Mouse (Mus musculus) limb, embryonic 14.5 days (tissue): ENCODE data around the gene Smco3. TPM values are rescaled to one million over a fixed set of nuclear protein-coding genes. Genes with fewer than 3 reads are reported as not detected.

Experiments used
- ATAC-seq: fragments of 200-750 bp; cut with Nextera tagmentation; 2 replicates; pipeline ENCODE4 v1.8.0; 2017; ENCODE audit warnings: low read depth, moderate number of reproducible peaks, moderate TSS enrichment; ENCODE audit not compliant: low FRiP score
- DNase-seq: peaks from one replicate; pipeline ENCODE4 v3.0.0-alpha.2; 2015; ENCODE audit warnings: low spot score
- H3K27ac ChIP-seq: fragments of 300-500 bp; sonication (generic); replicated peaks from 2 replicates; pipeline ENCODE4 v1.5.1; 2014; ENCODE audit warnings: low read depth, mild to moderate bottlenecking, low read length, moderate library complexity, mixed read lengths
- H3K27me3 ChIP-seq: fragments of 300-500 bp; sonication (generic); 2 replicates; pipeline ENCODE4 v1.6.1; 2014; ENCODE audit warnings: low read length, mixed read lengths; ENCODE audit not compliant: control insufficient read depth, insufficient read depth
- H3K36me3 ChIP-seq: fragments of 300-500 bp; sonication (generic); 2 replicates; pipeline ENCODE4 v1.6.1; 2014; ENCODE audit warnings: mild to moderate bottlenecking, low read length, moderate library complexity, mixed read lengths; ENCODE audit not compliant: control insufficient read depth, insufficient read depth
- H3K4me1 ChIP-seq: fragments of 300-500 bp; sonication (generic); 2 replicates; pipeline ENCODE4 v1.6.1; 2014; ENCODE audit warnings: antibody characterized with exemption, low read length, mixed read lengths; ENCODE audit not compliant: control insufficient read depth, insufficient read depth
- H3K4me2 ChIP-seq: fragments of 300-500 bp; sonication (generic); replicated peaks from 2 replicates; pipeline ENCODE4 v1.6.1; 2014; ENCODE audit warnings: low read depth, mild to moderate bottlenecking, low read length, moderate library complexity; ENCODE audit not compliant: severe bottlenecking
- H3K4me3 ChIP-seq: fragments of 300-500 bp; sonication (generic); replicated peaks from 2 replicates; pipeline ENCODE4 v1.5.1; 2014; ENCODE audit warnings: low read length
- H3K9ac ChIP-seq: fragments of 300-500 bp; sonication (generic); 2 replicates; pipeline ENCODE4 v1.6.1; 2014; ENCODE audit warnings: mild to moderate bottlenecking, low read depth, low read length, moderate library complexity; ENCODE audit not compliant: severe bottlenecking
- H3K9me3 ChIP-seq: fragments of 300-500 bp; sonication (generic); 2 replicates; pipeline ENCODE4 v1.6.1; 2016; ENCODE audit warnings: low read length; ENCODE audit not compliant: control insufficient read depth
- POLR2A ChIP-seq: fragments of 200-500 bp; IDR thresholded peaks from 2 replicates; pipeline ENCODE4 v1.8.0; 2012; ENCODE audit warnings: inconsistent platforms, mild to moderate bottlenecking, moderate library complexity, borderline replicate concordance; ENCODE audit not compliant: insufficient read depth, insufficient read length; ENCODE audit errors: extremely low read depth
- WGBS: fragments of 180-500 bp; shearing (Covaris S2); extraction: QIAGEN DNeasy Blood & Tissue Kit; methylation state at CpG from one replicate; pipeline ENCODE4 v1.1.7; 2014; 5-methylcytosine and 5-hydroxymethylcytosine counted together
- polyA plus RNA-seq, 2 experiments: library from polyadenylated mRNA; depleted of rRNA in 1 of 2; stranded (reverse) in 1 of 2; unstranded in 1 of 2; fragments of >200 nt; fragmentation: Nextera tagmentation in 1 of 2; extraction: Ambion mirVana in 1 of 2; gene quantifications; 2 replicates each; pipeline versions ENCODE4 v1.2.1 to v1.2.3; 2012 to 2014

The Smco3 gene
- polyA plus RNA-seq, 2 experiments = 0.97 to 1.4 TPM

DNA sequence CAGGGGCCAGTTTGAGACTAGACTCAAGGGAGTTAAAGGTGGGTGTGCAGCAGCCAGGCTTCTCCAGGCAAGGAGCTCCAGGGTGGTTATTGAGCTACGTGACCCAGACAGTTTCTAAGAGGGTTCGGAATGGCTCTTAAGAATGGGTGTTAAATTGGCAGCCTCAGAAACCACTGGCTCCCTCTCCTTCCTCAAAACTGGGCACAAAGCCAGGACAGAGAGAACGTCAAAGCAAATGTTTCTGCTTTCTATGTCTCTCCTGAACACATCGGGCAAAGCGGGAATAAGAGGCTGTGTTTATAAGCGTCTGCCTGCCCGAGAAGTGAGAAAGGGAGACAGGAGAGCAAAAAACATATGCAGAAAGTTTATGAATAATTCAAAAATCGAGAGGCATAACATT lies 39.3 kb upstream of the Smco3 start:
- no peaks in the 10 kb centered on the region for H3K9me3 ChIP-seq
- ATAC-seq (no peak; the same call in 1 of the 2 replicates), DNase-seq (no peak)
- H3K36me3 ChIP-seq = 0 out of 2 replicates have a peak, but pooled peaks cover 3% of the 10 kb centered on the region
- H3K9ac ChIP-seq = peak overlapping the region; percentile 38; the same call in 1 of the 2 replicates
- no peaks in the 10 kb centered on the region for H3K27me3 ChIP-seq
- peak overlapping the region; percentile 45 for H3K4me2 ChIP-seq
- peaks cover 25% of the 10 kb centered on the region for H3K4me1 ChIP-seq
- peak overlapping the region; percentile 50 for H3K27ac ChIP-seq
- no peak for TF ChIP-seq POLR2A
- 22% methylated on average over 8 of the region's 8 CpGs for WGBS
- H3K4me3 ChIP-seq = peak overlapping the region; percentile 43

DNA sequence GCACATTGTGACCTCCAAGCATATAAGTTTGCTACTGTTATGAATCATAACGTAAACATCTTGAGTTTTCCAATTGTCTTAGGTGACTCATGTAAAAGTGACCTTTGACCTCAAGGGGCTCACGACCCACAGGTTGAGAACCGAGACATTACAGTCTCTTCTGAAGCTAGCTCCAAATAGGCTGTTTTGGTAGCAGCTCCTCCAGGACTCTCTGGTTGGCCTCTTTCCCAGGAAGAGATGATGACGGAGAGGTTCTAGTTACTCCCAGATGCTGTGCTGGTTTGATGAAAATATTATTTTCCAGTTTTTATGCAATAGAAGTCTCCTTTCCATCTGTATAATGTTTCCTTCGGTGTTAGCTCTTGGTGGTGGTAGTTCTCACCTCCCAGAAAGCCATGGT lies 33.7 kb upstream of the Smco3 start:
- no peak; the same call in 1 of the 2 replicates for ATAC-seq
- H3K4me3 ChIP-seq = no peak overlapping the region
- H3K9me3 ChIP-seq = no peaks in the 10 kb centered on the region
- TF ChIP-seq POLR2A = no peak
- H3K27me3 ChIP-seq = no peaks in the 10 kb centered on the region
- no peak overlapping the region for H3K9ac ChIP-seq
- no peak overlapping the region for H3K4me2 ChIP-seq
- DNase-seq = peak; percentile 43
- H3K4me1 ChIP-seq = peaks cover 19% of the 10 kb centered on the region
- 63% methylated on average over 5 of the region's 5 CpGs for WGBS
- H3K27ac ChIP-seq = no peak overlapping the region
- 0 out of 2 replicates have a peak, but pooled peaks cover 3% of the 10 kb centered on the region for H3K36me3 ChIP-seq

DNA sequence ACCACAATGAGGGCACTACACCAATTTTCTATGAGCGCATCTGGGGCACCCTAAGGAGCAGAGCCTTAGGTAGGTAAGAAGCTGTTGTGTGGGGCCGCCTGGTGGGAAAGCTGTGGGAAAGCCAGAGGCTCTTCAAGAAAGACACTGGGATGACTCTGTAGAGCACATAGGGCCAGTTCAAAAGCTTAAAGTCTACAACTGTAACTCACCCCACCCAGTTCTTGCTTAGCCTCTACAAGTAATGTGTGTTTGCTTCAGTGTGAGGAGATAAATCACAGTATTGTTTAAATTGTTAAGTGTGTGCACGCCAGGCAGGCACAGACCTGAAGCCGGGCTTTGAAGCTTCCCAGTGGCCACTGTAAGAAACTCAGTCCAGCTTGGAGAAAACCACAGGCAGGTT lies 30.9 kb upstream of the Smco3 start:
- no peak overlapping the region for H3K4me2 ChIP-seq
- no peaks in the 10 kb centered on the region for H3K9me3 ChIP-seq
- no peak overlapping the region for H3K9ac ChIP-seq
- H3K4me3 ChIP-seq = no peak overlapping the region
- no peak for TF ChIP-seq POLR2A
- no peak overlapping the region for H3K27ac ChIP-seq
- H3K36me3 ChIP-seq = no peaks in the 10 kb centered on the region
- DNase-seq = no peak
- no peak for ATAC-seq
- peaks cover 13% of the 10 kb centered on the region for H3K4me1 ChIP-seq
- no peaks in the 10 kb centered on the region for H3K27me3 ChIP-seq
- 68% methylated on average over 4 of the region's 4 CpGs for WGBS

DNA sequence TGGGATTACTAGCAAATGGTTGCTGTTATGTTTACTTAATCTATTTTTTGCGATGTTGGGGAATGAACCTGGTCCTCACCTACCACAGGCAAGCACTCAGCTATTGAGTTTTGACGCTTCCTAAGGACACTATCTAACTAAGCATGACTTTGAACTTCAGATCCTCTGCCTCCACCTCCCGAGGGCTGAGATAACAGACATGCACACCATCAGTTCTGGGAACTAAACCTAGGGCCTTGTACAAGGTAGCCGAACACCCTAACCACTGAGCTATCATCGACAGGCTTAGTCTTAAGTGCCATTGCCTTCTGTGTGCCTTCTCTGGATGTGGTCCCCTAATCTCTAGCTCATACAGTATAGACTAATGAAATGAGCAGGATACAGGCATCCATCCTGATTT lies 30.1 kb upstream of the Smco3 start:
- no peak overlapping the region for H3K27ac ChIP-seq
- ATAC-seq = no peak

DNA sequence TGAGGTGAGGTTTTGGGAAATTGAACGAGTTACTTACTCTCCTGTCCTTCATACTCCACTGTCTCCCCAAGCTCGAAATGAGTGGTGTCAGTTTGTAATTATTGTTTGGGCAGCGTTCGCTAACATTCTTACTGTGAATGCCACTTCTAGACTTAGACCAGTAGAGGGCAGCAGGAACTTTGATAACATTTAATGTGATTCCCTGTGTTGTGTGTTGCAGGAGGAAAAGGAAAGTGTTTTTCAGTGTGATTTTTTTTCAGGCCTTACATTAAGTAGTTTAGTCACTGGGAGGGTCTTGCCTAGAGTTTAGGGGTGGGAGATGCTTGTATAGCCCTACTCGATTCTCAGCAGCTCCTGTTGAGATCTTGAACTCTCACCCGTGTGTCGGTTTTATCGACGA lies 25.8 kb upstream of the Smco3 start:
- Histone ChIP-seq H3K9me3 (no peaks in the 10 kb centered on the region), H3K27me3 (no peaks in the 10 kb centered on the region), H3K9ac (no peak overlapping the region), H3K36me3 (no peaks in the 10 kb centered on the region), H3K4me2 (no peak overlapping the region), H3K27ac (no peak overlapping the region), H3K4me1 (peaks cover 11% of the 10 kb centered on the region), H3K4me3 (no peak overlapping the region)
- 44% methylated on average over 9 of the region's 9 CpGs for WGBS
- DNase-seq (peak; percentile 89), ATAC-seq (peak; percentile 51; the same call in 1 of the 2 replicates)
- TF ChIP-seq POLR2A = no peak

More for the DNA sequence above, 30.1 kb upstream of the Smco3 start:
- DNase-seq = no peak
- H3K36me3 ChIP-seq = no peaks in the 10 kb centered on the region
- no peaks in the 10 kb centered on the region for H3K9me3 ChIP-seq
- H3K4me2 ChIP-seq = no peak overlapping the region
- no peak for TF ChIP-seq POLR2A
- H3K4me3 ChIP-seq = no peak overlapping the region
- WGBS = 91% methylated on average over 5 of the region's 5 CpGs
- no peaks in the 10 kb centered on the region for H3K27me3 ChIP-seq
- H3K4me1 ChIP-seq = peaks cover 13% of the 10 kb centered on the region
- H3K9ac ChIP-seq = no peak overlapping the region

DNA sequence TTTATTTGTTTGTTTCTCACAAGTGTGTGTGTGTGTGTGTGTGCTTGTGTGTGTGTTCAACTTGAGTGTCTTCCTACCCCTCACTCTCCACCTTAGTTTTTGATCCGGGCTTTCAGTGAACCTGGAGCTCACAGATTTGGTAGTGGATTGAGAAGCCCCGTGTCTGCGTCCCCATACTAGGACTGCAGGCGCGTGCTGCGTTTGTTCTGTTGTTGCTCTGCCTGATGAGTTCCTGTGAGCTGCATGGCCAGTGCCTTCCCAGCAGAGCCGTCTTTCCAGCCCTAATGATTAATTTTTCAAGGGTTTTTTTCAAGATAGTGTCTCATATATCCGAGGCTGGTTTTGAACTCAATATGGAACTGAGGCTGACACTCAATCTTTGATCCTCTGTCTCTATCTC lies 23.2 kb upstream of the Smco3 start:
- Histone ChIP-seq H3K4me2 (no peak overlapping the region), H3K9ac (no peak overlapping the region), H3K4me1 (peaks cover 13% of the 10 kb centered on the region), H3K4me3 (no peak overlapping the region), H3K27ac (no peak overlapping the region), H3K27me3 (no peaks in the 10 kb centered on the region), H3K36me3 (no peaks in the 10 kb centered on the region), H3K9me3 (no peaks in the 10 kb centered on the region)
- ATAC-seq (no peak), DNase-seq (no peak)
- 70% methylated on average over 8 of the region's 8 CpGs for WGBS
- TF ChIP-seq POLR2A = no peak
